Mouse (Mus musculus) left cerebral cortex, adult 9 months (tissue): ENCODE results near the gene Otud7b.
A peak's percentile ranks its signal among the peaks of the same experiment; 100 is the strongest.

Experiments
- DNase-seq, 2 experiments: peaks; one replicate each; pipeline ENCODE4 v3.0.0; 2022; ENCODE audit warnings: low spot score in 2 of 2

The Otud7b gene

DNA sequence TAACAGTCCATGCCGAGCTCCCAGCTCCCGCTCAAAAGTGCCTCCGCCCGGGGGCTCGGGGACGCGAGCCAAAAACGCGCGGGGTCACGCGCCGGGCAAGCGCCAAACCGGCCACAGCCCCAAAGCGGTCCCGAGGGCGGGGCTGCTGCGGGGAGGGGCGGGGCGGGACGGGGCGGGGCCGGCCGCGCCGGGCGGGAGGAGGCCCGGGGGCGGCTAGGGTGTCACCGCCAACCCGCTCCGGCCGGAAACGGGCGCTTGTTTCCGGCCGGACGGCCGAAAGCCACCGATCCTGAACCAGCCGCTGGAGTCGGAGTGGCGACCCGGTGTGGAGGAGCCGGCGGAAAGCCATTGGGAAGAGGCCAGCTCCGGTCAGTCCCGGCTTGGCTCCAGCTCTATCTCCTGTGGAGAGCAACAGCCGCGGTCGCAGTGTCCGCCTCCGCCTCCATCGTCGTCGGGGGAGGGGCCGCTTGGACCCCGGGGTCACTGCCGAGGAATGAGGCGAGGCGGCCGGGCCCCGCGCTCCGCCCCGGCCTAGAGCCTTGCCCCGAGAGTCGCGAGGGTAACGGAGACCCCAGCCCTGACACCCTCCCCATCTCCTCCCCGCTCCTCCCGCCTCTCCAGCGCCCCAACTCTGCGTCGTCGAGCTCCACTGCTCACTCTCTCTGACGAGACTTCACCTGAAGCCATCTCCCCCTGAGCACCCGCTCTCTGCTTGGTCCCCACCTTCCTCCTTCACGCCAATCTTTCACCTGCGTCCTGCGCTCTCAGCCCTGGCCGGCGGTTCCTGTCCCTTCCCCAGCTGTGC is at the start of gene Otud7b:
TSS of gene Otud7b (plus strand) at position 267 of the 805 bp plus-strand sequence.
- peak; percentile 38 to 69 for DNase-seq

- DNase-seq: no peak
Observed at GRCm38 (mm10) chr3:96055294-96055693, 49.0 kb upstream of the Otud7b start.

- no peak for DNase-seq
Observed at GRCm38 (mm10) chr3:96056031-96056430, 48.3 kb upstream of the Otud7b start.

- peak; percentile 70 to 92 for DNase-seq
Observed at GRCm38 (mm10) chr3:96057747-96058204, 46.6 kb upstream of the Otud7b start.

DNA sequence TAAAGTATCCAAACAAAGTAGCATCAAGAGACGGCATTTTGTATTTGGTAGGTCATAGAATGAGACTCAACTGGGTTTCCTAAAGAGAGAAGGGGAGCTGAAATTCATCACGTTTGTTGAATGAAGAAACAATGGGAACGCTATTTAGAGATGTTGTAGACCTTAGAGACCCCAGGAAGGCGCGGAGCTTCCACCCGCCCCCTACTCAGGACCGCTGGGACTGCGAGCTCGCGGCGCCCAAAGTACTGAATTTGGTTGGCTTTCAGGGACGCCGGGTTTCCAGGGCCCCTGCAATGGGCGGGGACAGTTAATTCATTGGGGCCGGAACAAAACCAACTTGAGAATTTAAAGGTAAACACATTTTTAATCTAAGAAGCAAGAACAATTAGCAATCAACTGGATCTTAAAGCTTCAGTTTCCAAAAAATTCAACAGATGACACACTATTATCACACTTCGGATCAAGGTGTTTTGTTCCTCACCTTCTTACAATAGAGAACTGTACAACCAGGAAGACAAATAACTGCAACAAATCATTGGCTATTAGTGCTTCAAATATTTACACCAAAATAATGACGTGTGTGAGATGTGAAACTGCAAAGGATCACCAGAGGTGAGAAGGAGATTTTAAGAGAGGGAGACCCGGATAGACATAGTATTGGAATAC is 46.0 kb upstream of the Otud7b start, which contains the start of gene Vps45:
TSS of gene Vps45 (minus strand) at position 236 of the 666 bp plus-strand sequence.
- peak in 1 of 2 experiments; percentile 76 for DNase-seq

- DNase-seq: no peak
Observed at GRCm38 (mm10) chr3:96060146-96060545, 44.2 kb upstream of the Otud7b start.

GRCm38 (mm10) chr3:96063299-96063698 is 41.0 kb upstream of the Otud7b start:
- no peak for DNase-seq

- DNase-seq: no peak
Observed at GRCm38 (mm10) chr3:96064217-96064616, 40.1 kb upstream of the Otud7b start.

DNA sequence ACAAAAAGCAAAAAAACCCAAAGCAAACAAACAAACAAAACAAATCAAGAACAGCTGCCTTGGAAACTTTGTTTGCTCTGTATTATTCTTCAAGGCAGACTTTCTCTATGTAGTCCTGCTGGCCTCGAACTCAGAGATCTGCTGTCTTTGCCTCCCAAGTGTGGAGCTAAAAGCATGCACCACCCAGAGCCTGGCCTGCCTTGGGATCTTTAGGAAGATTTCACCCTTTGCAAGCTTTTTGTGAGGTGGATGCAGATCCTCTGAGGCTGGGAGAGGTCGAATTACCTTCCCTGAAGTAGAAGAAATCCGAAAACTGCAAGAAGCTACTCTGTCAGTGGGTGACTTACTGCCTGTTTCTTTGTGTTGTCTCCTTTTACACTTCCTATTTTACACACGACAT is 39.2 kb upstream of the Otud7b start:
- DNase-seq: no peak

DNA sequence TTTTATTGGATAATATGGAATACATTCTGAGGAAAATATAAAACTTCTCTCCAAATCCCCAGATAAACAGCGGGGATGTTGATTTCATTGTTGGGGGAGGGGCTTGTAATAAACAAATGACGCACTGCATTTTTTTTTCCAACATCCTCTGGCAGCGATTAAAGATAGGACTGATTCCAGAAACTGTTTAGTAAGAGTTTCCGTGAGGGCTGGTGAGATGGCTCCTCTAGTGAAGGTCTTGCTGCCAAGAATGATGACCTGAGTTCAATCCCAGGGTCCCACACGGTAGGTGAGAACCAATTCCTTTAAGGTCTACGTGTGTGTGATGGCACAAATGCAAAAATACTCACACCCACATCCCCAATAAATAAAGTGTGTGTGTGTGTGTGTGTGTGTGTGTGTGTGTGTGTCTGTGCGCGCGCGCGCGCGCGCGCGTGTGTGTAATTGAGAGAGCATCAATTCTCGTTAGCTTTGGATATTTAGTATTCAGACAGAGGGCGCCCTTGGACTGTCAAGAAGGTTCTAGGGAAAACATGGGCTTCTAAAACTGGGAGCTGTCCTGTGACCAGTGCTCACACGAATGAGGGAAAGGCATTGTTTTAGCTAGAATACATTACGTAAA is 38.5 kb upstream of the Otud7b start:
- DNase-seq: peak; percentile 61 to 88

DNA sequence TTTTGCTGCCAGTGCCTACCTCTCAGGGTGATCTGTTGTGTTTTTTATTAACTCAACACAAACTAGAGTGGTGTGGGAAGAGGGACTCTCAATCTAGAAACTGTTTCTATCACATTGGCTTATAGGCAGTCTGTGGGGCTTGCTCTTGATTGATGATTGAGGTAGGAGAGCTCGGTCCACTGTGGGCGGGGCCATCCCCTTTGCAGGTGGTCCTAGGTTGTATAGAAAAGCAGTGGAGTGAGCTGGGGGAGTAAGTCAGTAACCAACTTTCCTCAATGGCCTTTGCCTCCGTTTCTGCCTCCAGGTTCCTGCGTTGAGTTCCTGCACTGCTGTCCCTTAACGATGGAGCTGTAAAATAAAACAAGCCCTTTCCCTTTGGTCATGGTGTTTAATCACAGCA is 37.6 kb upstream of the Otud7b start:
- no peak for DNase-seq

GRCm38 (mm10) chr3:96069046-96069445 is 35.3 kb upstream of the Otud7b start:
- DNase-seq: no peak

DNA sequence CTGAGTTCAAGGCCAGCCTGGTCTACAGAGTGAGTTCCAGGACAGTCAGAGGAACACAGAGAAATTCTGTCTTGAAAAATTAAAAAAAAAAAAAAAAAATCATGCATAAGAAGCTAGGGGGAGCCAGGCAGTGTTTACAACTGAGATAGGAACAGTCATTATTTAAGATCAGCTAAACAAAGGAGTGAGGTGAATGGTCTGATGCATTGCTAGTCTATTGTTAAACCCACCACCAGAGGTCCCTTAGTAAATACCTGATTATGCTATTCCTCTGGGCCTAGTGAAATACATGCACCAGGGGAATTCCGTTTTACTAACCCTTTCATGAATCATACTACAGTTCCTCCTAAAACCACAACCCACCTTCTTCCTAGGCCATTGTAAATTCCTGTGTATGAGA is 34.8 kb upstream of the Otud7b start:
- no peak for DNase-seq

DNA sequence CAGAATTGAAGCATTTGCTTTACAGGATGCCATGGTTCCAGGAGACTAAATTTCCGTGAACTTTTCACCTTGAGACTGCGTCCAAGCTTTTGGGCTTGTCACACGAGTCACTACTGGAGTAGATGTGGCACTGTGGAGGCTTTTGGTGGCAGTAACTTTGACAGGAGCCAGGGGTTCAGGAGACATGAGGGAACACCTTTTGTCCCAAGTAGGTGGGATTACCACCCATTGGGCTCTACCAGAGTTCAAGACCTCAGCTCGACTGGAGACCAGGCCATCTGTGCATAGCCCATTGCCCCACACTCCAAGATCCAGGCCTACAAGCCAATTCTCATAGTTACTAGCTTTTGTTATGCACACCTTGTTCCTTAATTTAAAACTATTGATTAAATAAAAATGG is 34.1 kb upstream of the Otud7b start:
- DNase-seq: no peak

GRCm38 (mm10) chr3:96072921-96073486 is 31.3 kb upstream of the Otud7b start:
- no peak for DNase-seq

GRCm38 (mm10) chr3:96078066-96078465 is 26.3 kb upstream of the Otud7b start:
- DNase-seq: no peak

DNA sequence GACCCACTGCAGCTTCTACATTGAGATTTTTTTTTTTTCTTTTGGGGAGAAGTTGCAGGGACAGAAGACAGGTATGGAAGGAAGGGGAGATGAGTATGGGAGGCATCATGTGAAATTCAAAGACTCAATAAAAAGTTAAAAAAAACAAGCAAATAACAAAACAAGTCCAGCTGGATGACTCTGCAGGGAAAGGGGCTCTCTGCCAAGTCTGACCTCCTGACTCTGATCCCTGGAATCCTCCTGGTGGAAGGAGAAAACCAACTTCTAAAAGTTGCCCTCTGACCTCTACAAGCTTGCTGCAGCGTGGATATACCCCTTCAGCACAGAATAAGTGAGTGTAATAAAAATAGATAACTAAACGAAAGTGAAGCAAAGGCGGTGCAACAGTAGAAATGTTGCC is 25.6 kb upstream of the Otud7b start:
- no peak for DNase-seq

- no peak for DNase-seq
Observed at GRCm38 (mm10) chr3:96081006-96081405, 23.3 kb upstream of the Otud7b start.

DNA sequence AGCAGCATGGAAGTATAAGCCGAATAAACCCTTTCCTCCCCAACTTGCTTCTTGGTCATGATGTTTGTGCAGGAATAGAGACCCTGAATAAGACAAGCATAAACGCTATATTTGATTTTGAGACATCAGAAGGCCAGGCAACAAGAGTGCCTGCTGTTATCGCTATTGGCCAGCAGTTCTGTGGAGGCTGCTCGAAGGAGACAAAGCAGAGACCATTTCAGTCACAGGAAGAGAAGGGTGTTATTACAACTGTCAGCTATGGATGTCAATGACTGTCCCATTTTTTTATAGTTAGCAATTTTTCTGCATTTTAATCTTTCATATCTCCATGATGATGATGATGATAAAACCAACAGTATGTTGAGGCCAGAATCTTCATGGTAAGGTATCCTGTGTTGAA is 22.7 kb upstream of the Otud7b start:
- no peak for DNase-seq

- no peak for DNase-seq
Observed at GRCm38 (mm10) chr3:96082100-96082499, 22.2 kb upstream of the Otud7b start.

DNA sequence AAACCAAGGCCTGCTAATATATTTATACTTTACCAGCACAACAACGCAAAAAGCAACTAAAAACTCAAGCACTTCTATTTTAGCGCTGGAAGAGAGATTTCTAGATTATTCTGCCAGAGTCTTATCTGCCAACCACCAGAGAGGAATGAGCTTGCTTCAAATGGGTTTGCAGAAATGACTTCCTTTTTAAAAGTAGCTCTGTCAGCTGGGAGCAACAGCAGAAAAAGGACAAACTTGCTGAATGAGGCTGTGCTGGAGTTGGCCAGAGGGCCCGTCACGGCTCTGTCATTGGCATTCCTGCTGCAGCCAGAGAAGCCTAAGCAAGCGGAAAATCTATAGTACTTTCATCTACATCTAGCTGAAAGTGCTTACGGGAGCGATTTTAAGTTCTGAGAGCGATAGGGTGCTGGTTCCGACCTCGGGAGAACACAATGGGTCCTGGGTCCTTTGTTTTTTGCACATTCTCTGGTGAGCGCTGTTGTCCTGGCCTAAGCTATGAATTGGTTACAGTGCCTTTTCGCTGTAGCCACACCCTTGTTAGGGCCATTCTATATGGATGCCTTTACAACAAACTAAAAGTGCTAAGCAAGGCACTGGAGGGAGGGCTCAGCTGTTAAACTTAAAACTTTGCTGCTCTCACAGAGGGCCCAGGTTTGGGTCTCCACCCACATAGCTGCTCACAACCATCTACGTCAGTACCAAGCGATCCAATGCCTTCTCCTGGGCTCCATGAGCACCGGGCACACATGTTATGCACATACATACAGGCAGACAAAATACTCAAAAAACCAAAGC is 21.4 kb upstream of the Otud7b start:
- DNase-seq: no peak
